Mouse (Mus musculus) liver, postnatal 0 days (tissue): Measurements from ENCODE around the gene St8sia4. TPM values are rescaled to one million over a fixed set of nuclear protein-coding genes. Genes with fewer than 3 reads are reported as not detected.

ENCODE experiments used
- ATAC-seq: fragments of 200-750 bp; cut with Nextera tagmentation; 2 replicates; pipeline ENCODE4 v1.8.0; 2017; ENCODE audit warnings: mild to moderate bottlenecking, moderate library complexity
- DNase-seq: peaks from one replicate; pipeline ENCODE4 v3.0.0-alpha.2; 2016
- H3K27ac ChIP-seq: fragments of 300-500 bp; sonication (generic); 2 replicates; pipeline ENCODE4 v1.5.1; 2014; ENCODE audit warnings: antibody characterized with exemption, moderate library complexity, mild to moderate bottlenecking, low read depth
- H3K27me3 ChIP-seq: fragments of 300-500 bp; sonication (generic); 2 replicates; pipeline ENCODE4 v1.6.1; 2014; ENCODE audit warnings: low read length, control low read depth, mixed read lengths; ENCODE audit not compliant: insufficient read depth
- H3K36me3 ChIP-seq: fragments of 300-500 bp; sonication (generic); replicated peaks from 2 replicates; pipeline ENCODE4 v1.6.1; 2014; ENCODE audit warnings: mild to moderate bottlenecking, control low read depth, low read length, moderate library complexity, mixed read lengths; ENCODE audit not compliant: insufficient read depth
- H3K4me1 ChIP-seq: fragments of 300-500 bp; sonication (generic); 2 replicates; pipeline ENCODE4 v1.6.1; 2014; ENCODE audit warnings: antibody characterized with exemption, mild to moderate bottlenecking, control low read depth; ENCODE audit not compliant: insufficient read depth
- H3K4me2 ChIP-seq: fragments of 300-500 bp; sonication (generic); 2 replicates; pipeline ENCODE4 v1.6.1; 2014; ENCODE audit warnings: low read depth, mild to moderate bottlenecking, low read length, moderate library complexity, mixed read lengths
- H3K4me3 ChIP-seq: fragments of 300-500 bp; sonication (generic); 2 replicates; pipeline ENCODE4 v1.5.1; 2014; ENCODE audit warnings: low read depth, low read length
- H3K9ac ChIP-seq: fragments of 300-500 bp; sonication (generic); replicated peaks from 2 replicates; pipeline ENCODE4 v1.6.1; 2014; ENCODE audit warnings: mild to moderate bottlenecking, moderate library complexity
- H3K9me3 ChIP-seq: fragments of 300-500 bp; sonication (generic); 2 replicates; pipeline ENCODE4 v1.6.1; 2016; ENCODE audit warnings: mild to moderate bottlenecking, control low read depth, low read length, mixed read lengths
- CTCF ChIP-seq: sonication (generic); IDR thresholded peaks from 2 replicates; pipeline ENCODE4 v1.5.1; 2016; ENCODE audit warnings: antibody characterized with exemption, low read depth
- EP300 ChIP-seq: IDR thresholded peaks from 2 replicates; pipeline ENCODE4 v1.6.1; 2016; ENCODE audit warnings: antibody characterized with exemption, low read depth, mild to moderate bottlenecking
- WGBS: fragments of 180-500 bp; shearing (Covaris S2); extraction: QIAGEN DNeasy Blood & Tissue Kit; methylation state at CpG from one replicate; pipeline ENCODE4 v1.1.7; 2014; ENCODE audit not compliant: insufficient replicate concordance; 5-methylcytosine and 5-hydroxymethylcytosine counted together
- polyA plus RNA-seq: library from polyadenylated mRNA; unstranded; fragments of >200 nt; fragmentation: Nextera tagmentation; extraction: Ambion mirVana; gene quantifications from 2 replicates; pipeline ENCODE4 v1.2.1, GENCODE M21; 2015

Gene St8sia4
- polyA plus RNA-seq, 1 experiment from 2014 or later = 1.3 TPM

- Histone ChIP-seq H3K27ac (no peak overlapping the region), H3K27me3 (no peaks in the 10 kb centered on the region), H3K36me3 (no peaks in the 10 kb centered on the region), H3K9ac (no peak overlapping the region), H3K9me3 (no peaks in the 10 kb centered on the region), H3K4me2 (no peak overlapping the region), H3K4me3 (no peak overlapping the region), H3K4me1 (no peaks in the 10 kb centered on the region)
- no peak for DNase-seq
- WGBS = 49% methylated on average over 2 of the region's 2 CpGs
- TF ChIP-seq EP300 = no peak
- no peak for TF ChIP-seq CTCF
- no peak for ATAC-seq
These were observed 23.1 kb downstream of the St8sia4 start for GRCm38 (mm10) chr1:95644292-95644691.

DNA sequence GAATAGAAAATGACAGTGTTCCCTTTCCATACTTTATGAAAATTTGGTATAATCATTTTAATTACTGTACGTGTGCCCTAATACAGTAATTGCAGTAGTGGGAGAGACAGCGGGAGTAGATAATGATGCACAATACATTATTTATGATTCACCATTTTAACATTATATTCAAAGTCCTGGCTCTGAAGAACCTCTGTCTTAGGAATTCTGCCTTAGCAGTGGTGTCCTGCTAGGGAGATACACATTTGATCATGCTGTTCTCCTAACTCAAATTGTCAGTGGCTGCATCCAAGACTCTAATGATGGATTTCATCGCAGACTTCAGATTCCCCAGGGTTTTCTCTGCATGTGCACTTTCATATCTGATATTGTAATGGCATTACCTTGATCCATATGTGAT, 28.4 kb downstream of the St8sia4 start:
- H3K27me3 ChIP-seq = no peaks in the 10 kb centered on the region

GRCm38 (mm10) chr1:95624376-95624775, 43.0 kb downstream of the St8sia4 start:
- Histone ChIP-seq H3K27me3 (no peaks in the 10 kb centered on the region), H3K4me2 (no peak overlapping the region), H3K27ac (no peak overlapping the region), H3K36me3 (no peaks in the 10 kb centered on the region), H3K9me3 (no peaks in the 10 kb centered on the region), H3K4me3 (no peak overlapping the region), H3K9ac (no peak overlapping the region), H3K4me1 (no peaks in the 10 kb centered on the region)
- no peak for TF ChIP-seq CTCF
- ATAC-seq = no peak
- 55% methylated on average over 5 of the region's 5 CpGs for WGBS
- no peak for DNase-seq

More for the DNA sequence above, 28.4 kb downstream of the St8sia4 start:
- H3K9me3 ChIP-seq = no peaks in the 10 kb centered on the region
- H3K9ac ChIP-seq = no peak overlapping the region
- DNase-seq = no peak
- H3K4me2 ChIP-seq = no peak overlapping the region
- no peak for ATAC-seq
- no peak overlapping the region for H3K27ac ChIP-seq
- H3K36me3 ChIP-seq = no peaks in the 10 kb centered on the region
- no peaks in the 10 kb centered on the region for H3K4me1 ChIP-seq
- TF ChIP-seq CTCF (no peak), EP300 (no peak)
- no peak overlapping the region for H3K4me3 ChIP-seq
- WGBS = 85% methylated on average over 3 of the region's 3 CpGs

DNA sequence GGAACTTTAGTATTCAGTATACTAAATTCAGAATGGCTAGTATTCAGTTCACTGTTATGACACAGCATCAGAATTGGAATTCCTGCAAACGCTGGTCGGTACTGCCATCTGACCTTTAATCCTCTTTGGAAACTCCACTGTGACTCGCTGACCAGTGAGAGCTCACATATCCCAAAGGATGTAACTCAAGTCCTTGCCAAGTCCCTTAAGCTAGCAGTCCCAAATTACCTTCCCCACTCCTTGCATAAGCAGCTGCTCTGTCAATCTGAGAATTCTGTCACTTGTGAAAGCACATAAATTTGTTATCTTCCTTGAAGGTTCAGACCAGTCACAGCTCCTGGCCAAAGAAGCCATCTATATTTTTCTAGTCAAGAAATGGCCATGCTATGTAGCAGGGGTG, 48.7 kb downstream of the St8sia4 start:
- Histone ChIP-seq H3K27me3 (no peaks in the 10 kb centered on the region), H3K36me3 (no peaks in the 10 kb centered on the region), H3K27ac (no peak overlapping the region), H3K4me1 (no peaks in the 10 kb centered on the region), H3K9me3 (no peaks in the 10 kb centered on the region), H3K9ac (no peak overlapping the region), H3K4me3 (no peak overlapping the region), H3K4me2 (no peak overlapping the region)
- 56% methylated on average over 3 of the region's 3 CpGs for WGBS
- ATAC-seq (no peak), DNase-seq (no peak)
- TF ChIP-seq CTCF = no peak
- no peak for TF ChIP-seq EP300

DNA sequence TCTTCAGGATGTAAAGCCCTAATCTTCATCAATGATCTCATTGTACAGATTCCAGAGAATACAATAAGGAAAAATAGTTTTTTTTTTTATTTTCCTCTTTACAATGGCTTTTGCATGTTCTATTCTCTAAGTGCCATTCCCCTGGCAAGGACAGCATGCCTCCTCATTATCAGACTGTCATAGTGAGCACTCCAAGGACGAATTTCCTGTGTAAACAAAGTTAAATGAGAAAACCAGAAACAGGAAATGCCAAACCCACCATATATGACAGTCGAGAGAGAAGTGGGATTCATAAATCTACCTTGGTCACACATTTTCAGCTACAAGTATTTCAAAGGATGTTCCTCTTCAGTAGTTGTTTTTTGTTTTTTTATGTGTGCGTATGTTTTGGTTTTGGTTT, 49.2 kb downstream of the St8sia4 start:
- Histone ChIP-seq H3K27ac (no peak overlapping the region), H3K4me3 (no peak overlapping the region), H3K9me3 (no peaks in the 10 kb centered on the region), H3K27me3 (no peaks in the 10 kb centered on the region), H3K9ac (no peak overlapping the region), H3K36me3 (no peaks in the 10 kb centered on the region), H3K4me2 (no peak overlapping the region), H3K4me1 (no peaks in the 10 kb centered on the region)
- WGBS = 48% methylated on average over 3 of the region's 3 CpGs
- DNase-seq (no peak), ATAC-seq (no peak)
- no peak for TF ChIP-seq CTCF
- TF ChIP-seq EP300 = no peak

DNA sequence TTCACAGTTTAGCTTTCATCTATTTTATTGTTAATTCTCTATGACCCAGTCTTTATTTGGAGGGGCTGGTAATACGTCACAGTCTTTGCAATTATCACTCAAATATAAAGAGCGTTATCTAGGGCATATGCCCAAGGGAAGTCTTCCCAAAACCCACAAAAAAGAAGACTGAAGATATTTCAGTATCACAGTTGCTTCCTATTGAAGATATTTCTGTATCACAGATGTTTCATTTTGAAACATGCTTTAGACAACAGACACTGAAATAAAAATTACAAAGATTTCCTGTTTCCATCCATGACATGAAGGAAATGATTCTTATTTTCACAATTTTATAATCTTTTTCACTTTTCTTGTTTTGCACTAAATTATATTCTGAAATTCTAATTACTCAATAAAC, 57.4 kb downstream of the St8sia4 start:
- DNase-seq (no peak), ATAC-seq (no peak)
- no peaks in the 10 kb centered on the region for H3K4me1 ChIP-seq
- H3K9me3 ChIP-seq = no peaks in the 10 kb centered on the region
- H3K27me3 ChIP-seq = no peaks in the 10 kb centered on the region
- no peaks in the 10 kb centered on the region for H3K36me3 ChIP-seq
- 63% methylated on average over 2 of the region's 2 CpGs for WGBS
- H3K4me2 ChIP-seq = no peak overlapping the region
- TF ChIP-seq EP300 (no peak), CTCF (no peak)
- H3K27ac ChIP-seq = no peak overlapping the region
- H3K4me3 ChIP-seq = no peak overlapping the region
- H3K9ac ChIP-seq = no peak overlapping the region

DNA sequence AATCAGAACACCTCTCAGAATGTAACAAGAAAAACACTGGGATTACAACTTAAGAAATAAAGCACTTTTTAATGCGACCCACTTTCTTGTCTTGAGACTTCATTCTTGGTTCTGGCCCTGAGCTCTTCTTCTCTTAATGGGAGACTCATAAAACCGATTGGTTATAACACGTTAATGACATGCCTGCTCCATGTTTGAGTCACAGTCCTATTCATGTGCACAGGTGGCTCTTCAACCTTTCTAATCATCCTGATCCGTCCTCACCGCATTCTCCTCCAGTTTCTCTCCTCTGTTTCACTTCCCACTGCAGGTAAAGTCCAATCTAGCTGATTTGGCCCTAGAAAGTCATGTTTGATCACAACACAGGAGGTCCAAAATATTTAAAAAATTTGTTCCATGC, 58.3 kb downstream of the St8sia4 start:
- no peak for DNase-seq
- no peaks in the 10 kb centered on the region for H3K27me3 ChIP-seq
- WGBS = 73% methylated on average over 5 of the region's 5 CpGs
- no peak overlapping the region for H3K27ac ChIP-seq
- no peak overlapping the region for H3K4me3 ChIP-seq
- no peak overlapping the region for H3K4me2 ChIP-seq
- no peaks in the 10 kb centered on the region for H3K4me1 ChIP-seq
- TF ChIP-seq CTCF (no peak), EP300 (no peak)
- H3K9me3 ChIP-seq = no peaks in the 10 kb centered on the region
- ATAC-seq = no peak
- no peaks in the 10 kb centered on the region for H3K36me3 ChIP-seq
- no peak overlapping the region for H3K9ac ChIP-seq
